8 mouse cellular contexts compared by ENCODE assay signal in genomic region chr2:147803102-147803501, GRCm38 (mm10).
DNase-seq lines count a peak whose midpoint lies in the region; ATAC-seq and TF ChIP-seq lines count a peak whose summit lies in the region.
"Had no signal": no experiment of that assay in that cellular context is flagged by ENCODE, and none has a peak within 500 bp of the region (broad histone marks: within the 10 kb centered on the region; RNA-seq: fewer than 3 reads in every experiment).

No protein-coding gene starts in this region.

- ATAC-seq in CD4-positive, CD25-positive, alpha-beta regulatory T cell, adult 4 months, result no peak

- DNase-seq in heart, postnatal 4 days, result peak; percentile 50
- no peak for DNase-seq in heart, adult 11 months
- peak; percentile 7 for DNase-seq in urinary bladder, postnatal 25 days (ENCODE audit: low spot score)
- no peak for DNase-seq in urinary bladder, adult 2 months (ENCODE audit: low spot score)
- peak; percentile 61 for DNase-seq in embryo, embryonic 10 days (ENCODE audit: low spot score)
- DNase-seq in lung, adult 2 months, result peak; percentile 20

- WGBS in lung, adult 2 months, result 33% methylated on average over 4 of the region's 4 CpGs

- no peak for TF ChIP-seq POLR2A in lung, adult 2 months (IDR thresholded peaks at IDR 0.05; ENCODE audit: borderline replicate concordance, extremely low read depth, low read depth, low read length)

- H3K4me3 ChIP-seq in lung, adult 2 months (replicated peaks; ENCODE audit: extremely low read depth, low read depth, low read length), result no peak overlapping the region
- H3K4me3 ChIP-seq: midbrain, embryonic 12.5 days had no signal

- TF ChIP-seq CTCF in lung, adult 2 months (IDR thresholded peaks at IDR 0.05; ENCODE audit: insufficient read depth, low read length), result 0 out of 2 replicates have a peak, but pooled peaks have one; percentile 21

- H3K4me1 ChIP-seq in lung, adult 2 months (ENCODE audit: control insufficient read depth, insufficient read depth, low read length), result no peaks in the 10 kb centered on the region
- H3K4me1 ChIP-seq: midbrain, embryonic 12.5 days had no signal

Comparison
In these comparisons a context has a peak if more than half of its experiments do, and no peak if none do; other contexts are left out.
1. DNase-seq: peak in heart, postnatal 4 days (single experiment), urinary bladder, postnatal 25 days (single experiment), embryo, embryonic 10 days (single experiment) and lung, adult 2 months (single experiment); none in heart, adult 11 months (single experiment) and urinary bladder, adult 2 months (single experiment).